Mouse (Mus musculus): ENCODE measurements around the gene Zfp263.

DNA sequence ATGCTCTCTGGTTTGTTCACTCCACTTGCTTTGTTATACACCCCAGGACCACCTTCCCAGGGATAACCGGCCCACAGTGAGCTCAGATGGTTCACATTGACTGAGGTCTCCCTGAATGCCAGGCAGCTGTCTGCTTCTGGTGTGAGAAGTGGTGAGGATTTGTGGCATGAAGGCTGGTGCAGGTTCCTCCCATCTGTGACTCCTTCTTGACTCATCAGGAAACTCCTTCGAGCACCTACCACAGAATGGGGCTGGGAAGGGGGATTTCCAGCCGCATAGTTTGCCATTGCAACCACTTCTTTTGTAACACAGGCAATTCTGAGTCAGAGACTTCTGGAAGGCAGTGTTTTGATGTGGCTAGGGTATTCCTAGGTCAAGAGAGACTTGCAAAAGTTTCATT lies 20.7 kb upstream of the Zfp263 start:
- TF ChIP-seq EP300 (IDR thresholded peaks at IDR 0.05; ENCODE audit: low read depth in 1 of 2, low read length in 2 of 2) (no peak), CTCF (IDR thresholded peaks at IDR 0.05 in 2 of 3, conservative IDR thresholded peaks at IDR 0.05 in 1 of 3; ENCODE audit: control insufficient read depth in 1 of 3, insufficient read depth in 1 of 3, low read depth in 2 of 3, low read length in 3 of 3, poor library complexity in 1 of 3, severe bottlenecking in 1 of 3) (no peak), POLR2A (IDR thresholded peaks at IDR 0.05; ENCODE audit: control insufficient read depth in 1 of 2, insufficient read depth in 1 of 2, low read depth in 1 of 2, low read length in 2 of 2, poor library complexity in 1 of 2) (no peak), USF1 (IDR thresholded peaks at IDR 0.05; ENCODE audit: low read depth, low read length) (no peak), BHLHE40 (IDR thresholded peaks at IDR 0.05; ENCODE audit: borderline replicate concordance, low read depth, low read length) (no peak), MAFK (IDR thresholded peaks at IDR 0.05; ENCODE audit: borderline replicate concordance, low read depth, low read length) (no peak), NRF1 (IDR thresholded peaks at IDR 0.05; ENCODE audit: insufficient read depth, low read depth, low read length, poor library complexity, severe bottlenecking) (no peak), ZKSCAN1 (IDR thresholded peaks at IDR 0.05; ENCODE audit: low read depth, low read length) (no peak)

Data from MEL (cell line).